Mouse (Mus musculus): Measurements from ENCODE around the gene Glrb. TPM values are rescaled to one million over a fixed set of nuclear protein-coding genes. Genes with fewer than 3 reads are reported as not detected.
A peak's percentile ranks its signal among the peaks of the same experiment; 100 is the strongest.

The Glrb gene
- polyA plus RNA-seq, 1 experiment from 2014 or later, result 33.4 TPM

DNA sequence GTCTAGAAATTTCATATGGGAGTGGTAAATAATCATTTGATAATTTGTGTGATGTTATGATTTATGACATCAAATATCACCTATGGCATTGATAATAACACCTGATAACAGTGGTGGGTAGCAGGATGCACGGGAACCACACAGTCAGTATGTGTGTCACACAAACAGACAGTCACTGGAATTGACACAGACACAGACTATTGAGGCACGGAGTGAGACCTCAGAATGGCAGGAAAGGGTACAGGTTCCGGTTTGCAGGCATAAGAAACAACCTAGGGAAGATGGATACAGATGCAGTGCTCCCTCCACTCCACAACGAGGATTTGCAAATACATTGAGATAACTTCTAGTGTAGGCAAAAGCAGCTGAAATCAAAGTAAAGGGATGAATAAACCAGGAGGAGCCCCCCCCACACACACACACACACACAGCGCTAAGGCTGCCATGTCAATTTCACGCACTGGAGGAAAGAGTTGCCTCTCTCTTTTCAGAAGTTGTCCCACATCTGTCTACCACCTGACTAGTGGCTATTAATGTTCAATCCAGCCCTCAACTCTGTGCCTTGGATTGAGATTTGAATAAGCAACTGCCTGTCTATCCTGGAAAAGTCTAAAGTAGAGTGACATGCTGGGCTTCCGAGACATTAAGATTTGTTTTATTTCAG lies 38.6 kb downstream of the Glrb start:
- H3K4me2 ChIP-seq (replicated peaks), result no peak overlapping the region
- no peak overlapping the region for H3K4me3 ChIP-seq
- ATAC-seq (replicated peaks), result no peak
- peaks cover 4% of the 10 kb centered on the region for H3K4me1 ChIP-seq
- H3K27me3 ChIP-seq, result no peaks in the 10 kb centered on the region
- H3K9me3 ChIP-seq, result no peaks in the 10 kb centered on the region
- WGBS, result 89% methylated on average over 7 of the region's 7 CpGs
- no peaks in the 10 kb centered on the region for H3K36me3 ChIP-seq
- no peak overlapping the region for H3K9ac ChIP-seq (replicated peaks)
- H3K27ac ChIP-seq (replicated peaks), result no peak overlapping the region

DNA sequence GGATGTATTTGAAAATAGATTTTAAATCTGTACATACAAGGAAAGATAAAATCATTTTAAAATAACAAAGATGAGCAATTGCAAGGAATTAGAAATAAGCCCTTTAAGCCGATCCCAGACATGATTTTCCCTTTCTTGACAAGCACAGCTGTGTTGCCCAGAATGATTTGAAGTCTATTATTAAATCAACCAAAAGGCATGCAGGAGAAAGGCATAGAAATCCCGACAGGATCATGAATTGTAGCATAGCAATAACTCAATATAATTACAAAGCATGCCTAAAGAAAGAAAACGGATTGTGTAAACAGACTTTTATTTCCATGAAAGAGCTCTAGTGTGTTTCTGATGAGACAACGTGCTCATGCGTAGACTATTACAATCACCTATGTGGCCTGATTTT lies 39.4 kb downstream of the Glrb start:
- no peak for ATAC-seq (replicated peaks)
- no peak overlapping the region for H3K9ac ChIP-seq (replicated peaks)
- WGBS, result 63% methylated on average over 5 of the region's 5 CpGs

DNA sequence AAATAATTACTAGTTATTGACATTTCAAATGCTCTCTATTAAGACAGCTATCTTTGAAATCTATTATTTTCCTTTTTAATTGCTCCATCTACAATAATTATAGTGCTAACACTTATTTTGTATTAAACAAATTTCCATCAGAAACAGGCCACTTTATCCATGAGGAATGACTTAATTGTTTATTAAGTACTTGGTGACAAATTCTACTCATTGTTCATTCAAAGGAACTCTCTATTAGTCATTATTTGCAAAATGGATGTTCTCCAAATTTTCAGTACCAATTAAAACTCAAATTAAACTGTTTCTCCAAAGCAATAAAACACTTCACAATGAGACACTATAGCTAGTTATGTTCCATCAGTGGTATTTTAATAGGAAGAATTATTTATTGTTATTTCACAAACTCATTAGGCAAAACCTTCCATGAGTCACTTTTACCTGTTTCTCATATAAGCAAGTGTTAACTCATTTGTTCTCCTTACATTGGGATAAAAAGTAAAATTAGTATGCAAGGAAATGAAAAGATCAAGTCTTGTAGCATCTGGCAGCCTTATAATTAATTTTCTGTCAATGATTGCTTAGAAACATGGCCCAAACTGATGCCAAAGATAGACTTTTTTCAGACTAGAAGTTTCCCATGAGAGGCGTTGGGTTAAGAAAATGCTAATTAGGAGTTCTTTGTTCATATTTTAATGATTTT lies 41.8 kb downstream of the Glrb start:
- Histone ChIP-seq H3K27ac (replicated peaks) (no peak overlapping the region), H3K36me3 (no peaks in the 10 kb centered on the region), H3K9me3 (no peaks in the 10 kb centered on the region), H3K27me3 (no peaks in the 10 kb centered on the region), H3K4me1 (no peaks in the 10 kb centered on the region), H3K4me3 (no peak overlapping the region), H3K9ac (replicated peaks) (no peak overlapping the region), H3K4me2 (replicated peaks) (no peak overlapping the region)
- WGBS, result 48% methylated on average over 1 of the region's 1 CpGs
- ATAC-seq (replicated peaks), result peak; percentile 55; the same call in 1 of the 2 replicates

More for the DNA sequence above, 39.4 kb downstream of the Glrb start:
- no peak overlapping the region for H3K27ac ChIP-seq (replicated peaks)
- H3K36me3 ChIP-seq, result no peaks in the 10 kb centered on the region
- no peaks in the 10 kb centered on the region for H3K9me3 ChIP-seq
- H3K4me1 ChIP-seq, result peaks cover 4% of the 10 kb centered on the region
- H3K27me3 ChIP-seq, result no peaks in the 10 kb centered on the region
- H3K4me2 ChIP-seq (replicated peaks), result no peak overlapping the region
- H3K4me3 ChIP-seq, result no peak overlapping the region

DNA sequence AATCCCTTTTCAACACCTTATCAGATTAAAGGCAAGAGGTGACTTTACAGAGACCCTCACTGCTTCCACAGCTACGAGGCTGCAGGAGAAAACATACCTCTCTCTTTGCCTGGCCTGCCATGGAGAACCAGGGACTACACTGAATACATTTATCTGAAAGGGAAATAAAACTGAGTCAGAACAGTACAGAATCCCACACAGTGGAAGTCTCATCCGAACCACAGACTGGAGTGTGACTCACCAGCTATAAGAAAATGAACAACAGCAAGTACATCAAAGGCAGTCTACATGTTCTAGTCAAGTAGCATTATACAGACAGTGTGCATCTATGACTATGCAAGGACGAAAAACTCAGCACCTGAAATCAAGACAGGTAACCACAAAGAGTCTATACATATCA lies 46.1 kb downstream of the Glrb start:
- no peaks in the 10 kb centered on the region for H3K9me3 ChIP-seq
- no peak overlapping the region for H3K9ac ChIP-seq (replicated peaks)
- H3K4me1 ChIP-seq, result no peaks in the 10 kb centered on the region
- no peak overlapping the region for H3K4me3 ChIP-seq
- H3K27ac ChIP-seq (replicated peaks), result no peak overlapping the region
- no peak for ATAC-seq (replicated peaks)
- WGBS, result 89% methylated on average over 3 of the region's 3 CpGs
- H3K4me2 ChIP-seq (replicated peaks), result no peak overlapping the region
- no peaks in the 10 kb centered on the region for H3K27me3 ChIP-seq
- H3K36me3 ChIP-seq, result no peaks in the 10 kb centered on the region

DNA sequence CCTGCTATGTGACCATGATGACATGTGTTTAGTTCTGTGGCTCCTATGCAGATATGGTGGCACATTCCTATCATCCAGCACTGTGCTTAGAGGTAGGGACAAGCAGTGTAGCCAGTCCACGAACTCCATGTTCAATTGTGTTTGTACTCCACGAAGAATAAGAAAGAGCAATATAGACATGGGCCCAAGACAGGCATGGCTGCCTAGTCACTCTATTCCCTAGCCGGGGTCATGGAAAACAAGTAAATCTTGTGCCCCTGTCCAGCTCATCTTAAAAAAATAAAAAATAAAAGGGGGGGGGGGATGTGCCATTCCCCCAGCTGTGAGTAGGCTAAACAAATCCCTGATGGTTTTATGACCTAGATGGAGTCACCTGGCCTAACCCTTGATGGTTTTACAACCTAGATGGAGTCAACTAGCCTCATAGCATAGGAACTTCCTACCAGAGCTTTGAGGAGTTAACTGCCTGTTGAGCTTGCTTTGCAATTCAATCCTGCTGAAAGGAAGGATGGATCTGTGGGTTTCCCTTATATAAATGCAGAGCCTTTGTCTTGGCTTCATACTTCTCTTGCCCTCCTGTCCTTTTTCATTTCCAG lies 60.5 kb downstream of the Glrb start:
- 97% methylated on average over 3 of the region's 3 CpGs for WGBS
- Histone ChIP-seq H3K4me2 (replicated peaks) (no peak overlapping the region), H3K27ac (replicated peaks) (no peak overlapping the region), H3K36me3 (no peaks in the 10 kb centered on the region), H3K4me1 (no peaks in the 10 kb centered on the region), H3K9ac (replicated peaks) (no peak overlapping the region), H3K9me3 (no peaks in the 10 kb centered on the region), H3K4me3 (no peak overlapping the region), H3K27me3 (no peaks in the 10 kb centered on the region)
- no peak for ATAC-seq (replicated peaks)

DNA sequence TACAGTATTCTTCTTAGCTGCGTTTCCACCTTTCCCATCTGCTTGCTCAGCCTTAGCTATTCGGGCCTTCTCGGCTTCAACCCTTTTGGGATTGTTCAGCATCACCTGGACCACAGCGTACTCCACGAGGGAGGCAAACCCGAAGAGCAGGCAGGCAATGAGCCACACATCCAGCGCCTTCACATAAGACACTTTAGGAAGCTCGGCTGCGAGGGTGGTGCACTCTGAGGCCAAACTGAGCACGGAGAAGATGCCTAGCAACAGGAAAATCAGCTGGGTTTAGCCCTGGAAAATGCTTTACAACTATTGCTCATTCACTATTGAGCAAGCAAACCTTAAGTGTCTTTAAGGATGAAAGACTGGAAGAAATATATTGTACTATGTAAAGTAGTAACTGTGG lies 62.5 kb downstream of the Glrb start:
- no peak for ATAC-seq (replicated peaks)
- Histone ChIP-seq H3K4me2 (replicated peaks) (no peak overlapping the region), H3K27me3 (no peaks in the 10 kb centered on the region), H3K36me3 (no peaks in the 10 kb centered on the region), H3K9ac (replicated peaks) (no peak overlapping the region), H3K9me3 (no peaks in the 10 kb centered on the region), H3K27ac (replicated peaks) (no peak overlapping the region), H3K4me1 (no peaks in the 10 kb centered on the region), H3K4me3 (no peak overlapping the region)
- WGBS, result 90% methylated on average over 10 of the region's 10 CpGs

DNA sequence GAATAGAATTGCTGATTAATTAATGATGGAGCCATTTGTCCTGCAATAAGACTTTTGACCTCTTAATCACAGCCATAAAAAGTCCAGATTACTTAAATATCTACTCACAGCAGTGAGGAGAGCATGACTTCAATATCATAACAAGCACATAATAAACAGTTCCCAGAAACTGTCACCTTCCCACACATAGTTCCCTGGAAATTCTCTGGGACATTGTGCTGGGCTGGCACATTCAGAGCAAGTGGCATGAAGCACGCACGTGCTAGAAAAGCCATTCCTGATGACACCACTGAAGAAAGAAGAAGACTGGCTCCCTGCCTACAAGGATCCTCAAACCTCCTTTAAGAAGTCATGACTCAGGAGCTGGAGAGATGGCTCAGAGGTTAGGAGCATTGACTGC lies 67.8 kb downstream of the Glrb start:
- no peak overlapping the region for H3K4me3 ChIP-seq
- H3K36me3 ChIP-seq, result no peaks in the 10 kb centered on the region
- ATAC-seq (replicated peaks), result no peak
- no peak overlapping the region for H3K4me2 ChIP-seq (replicated peaks)
- WGBS, result 83% methylated on average over 2 of the region's 2 CpGs
- no peaks in the 10 kb centered on the region for H3K27me3 ChIP-seq
- no peaks in the 10 kb centered on the region for H3K4me1 ChIP-seq
- no peak overlapping the region for H3K27ac ChIP-seq (replicated peaks)
- no peak overlapping the region for H3K9ac ChIP-seq (replicated peaks)
- H3K9me3 ChIP-seq, result no peaks in the 10 kb centered on the region

DNA sequence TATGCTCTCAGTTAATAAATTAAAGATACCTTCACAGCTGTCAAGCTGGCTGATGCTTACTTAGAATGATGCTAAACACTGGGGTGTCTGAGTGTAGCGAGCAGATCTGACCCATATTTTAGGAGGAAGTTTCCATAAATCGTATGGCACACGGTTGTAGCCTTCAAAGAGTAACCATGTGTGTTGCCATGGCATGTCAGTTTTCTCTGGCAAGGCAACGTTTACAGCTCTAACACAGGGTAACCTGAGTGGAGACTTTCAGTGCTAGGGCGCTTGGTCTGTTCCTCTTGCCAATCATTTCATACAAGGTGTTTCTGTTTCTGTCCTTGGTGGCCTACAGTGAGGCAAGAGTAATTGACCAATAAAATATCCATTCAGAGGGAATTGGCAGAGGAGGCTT lies 73.6 kb downstream of the Glrb start:
- Histone ChIP-seq H3K27me3 (no peaks in the 10 kb centered on the region), H3K9ac (replicated peaks) (no peak overlapping the region), H3K4me1 (no peaks in the 10 kb centered on the region), H3K27ac (replicated peaks) (no peak overlapping the region), H3K36me3 (no peaks in the 10 kb centered on the region), H3K4me3 (no peak overlapping the region), H3K4me2 (replicated peaks) (no peak overlapping the region), H3K9me3 (no peaks in the 10 kb centered on the region)
- ATAC-seq (replicated peaks), result no peak
- 78% methylated on average over 5 of the region's 5 CpGs for WGBS

DNA sequence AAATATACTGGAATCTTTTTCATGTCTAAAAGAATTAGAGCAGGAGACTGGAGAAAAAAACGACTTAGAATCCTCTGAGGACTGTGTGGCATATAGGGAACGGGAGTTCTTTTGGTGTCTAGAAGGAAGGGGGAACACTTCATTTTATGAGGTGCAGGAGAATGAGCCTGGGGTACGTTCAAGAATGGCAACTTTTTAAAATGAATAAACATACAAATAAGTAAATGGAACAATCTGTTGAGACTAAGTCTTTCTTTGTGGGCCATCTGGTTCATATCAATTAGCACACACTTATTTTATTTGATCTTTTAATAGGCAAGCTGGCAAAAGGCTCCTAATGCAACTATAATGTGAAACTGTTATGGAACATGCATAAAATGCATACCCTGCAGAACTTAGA lies 75.9 kb downstream of the Glrb start:
- ATAC-seq (replicated peaks), result no peak
- H3K4me3 ChIP-seq, result no peak overlapping the region
- H3K27ac ChIP-seq (replicated peaks), result no peak overlapping the region
- H3K9ac ChIP-seq (replicated peaks), result no peak overlapping the region
- 53% methylated on average over 3 of the region's 3 CpGs for WGBS
- no peaks in the 10 kb centered on the region for H3K9me3 ChIP-seq
- no peaks in the 10 kb centered on the region for H3K36me3 ChIP-seq
- no peak overlapping the region for H3K4me2 ChIP-seq (replicated peaks)
- H3K4me1 ChIP-seq, result no peaks in the 10 kb centered on the region
- H3K27me3 ChIP-seq, result no peaks in the 10 kb centered on the region

DNA sequence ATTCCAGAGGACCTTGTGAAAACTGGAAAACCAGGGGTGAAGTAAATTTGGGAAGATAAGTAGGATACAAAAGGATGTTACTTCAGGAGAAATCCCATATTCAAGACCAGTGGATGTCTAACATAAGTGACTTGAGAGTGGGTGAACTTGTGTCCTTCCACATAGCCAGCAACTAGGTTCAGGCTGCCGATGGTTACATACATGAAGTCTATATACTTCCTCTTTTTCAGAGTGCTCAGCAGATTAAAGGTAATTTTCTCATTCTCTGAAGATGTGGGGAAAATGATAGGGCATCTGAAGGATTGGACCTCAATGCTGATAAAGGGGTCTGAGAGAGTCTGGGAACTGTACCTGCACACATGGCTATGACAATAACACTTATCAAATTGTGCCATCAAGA lies 89.5 kb downstream of the Glrb start:
- Histone ChIP-seq H3K9me3 (no peaks in the 10 kb centered on the region), H3K27me3 (no peaks in the 10 kb centered on the region), H3K4me2 (replicated peaks) (no peak overlapping the region), H3K36me3 (no peaks in the 10 kb centered on the region), H3K4me3 (no peak overlapping the region), H3K4me1 (no peaks in the 10 kb centered on the region), H3K27ac (replicated peaks) (no peak overlapping the region), H3K9ac (replicated peaks) (no peak overlapping the region)
- WGBS, result 94% methylated on average over 1 of the region's 1 CpGs
- no peak for ATAC-seq (replicated peaks)

DNA sequence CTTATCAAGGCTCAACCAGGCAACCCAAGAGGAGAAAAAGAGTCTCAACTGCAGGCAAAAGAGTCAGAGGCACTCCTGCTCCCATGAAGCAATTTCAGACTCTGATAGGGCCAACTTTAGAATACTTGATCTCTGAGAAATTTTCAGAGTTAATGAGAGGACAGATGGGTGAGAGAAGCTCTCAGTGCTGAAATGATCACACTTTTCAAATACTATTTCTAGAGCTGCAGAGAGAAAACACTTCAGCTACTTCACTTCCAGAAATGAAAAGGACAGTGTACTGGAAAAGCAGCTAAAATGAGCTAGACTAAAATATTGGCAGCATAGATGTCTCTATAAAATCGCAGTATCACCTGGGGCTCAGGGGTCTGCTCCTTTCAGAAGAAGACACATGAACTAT lies 94.8 kb downstream of the Glrb start:
- Histone ChIP-seq H3K4me2 (replicated peaks) (no peak overlapping the region), H3K27ac (replicated peaks) (no peak overlapping the region), H3K9ac (replicated peaks) (no peak overlapping the region), H3K27me3 (no peaks in the 10 kb centered on the region), H3K4me3 (no peak overlapping the region), H3K36me3 (no peaks in the 10 kb centered on the region), H3K4me1 (no peaks in the 10 kb centered on the region), H3K9me3 (no peaks in the 10 kb centered on the region)
- no peak for ATAC-seq (replicated peaks)
- 96% methylated on average over 1 of the region's 1 CpGs for WGBS

DNA sequence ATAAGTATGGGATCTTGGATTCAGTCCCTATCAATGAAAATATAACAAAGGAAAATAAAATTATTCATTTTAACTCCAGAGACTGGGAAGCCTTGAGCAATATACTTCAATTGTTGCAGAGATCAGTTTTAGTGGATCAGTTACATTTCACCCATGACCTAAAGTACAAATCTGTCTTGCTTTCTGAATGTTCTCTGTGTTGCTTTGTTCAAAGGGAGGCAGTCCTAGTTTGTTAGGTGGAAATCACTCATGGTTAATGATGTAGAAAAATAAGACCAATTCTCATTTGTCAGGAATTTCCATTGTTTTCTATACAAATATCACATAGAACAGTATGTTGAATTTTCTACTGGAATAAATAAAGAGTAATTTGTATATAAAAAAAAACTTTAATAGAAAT lies 99.7 kb downstream of the Glrb start:
- H3K27me3 ChIP-seq, result no peaks in the 10 kb centered on the region
- no peak overlapping the region for H3K9ac ChIP-seq (replicated peaks)
- H3K36me3 ChIP-seq, result no peaks in the 10 kb centered on the region
- H3K27ac ChIP-seq (replicated peaks), result no peak overlapping the region
- H3K4me2 ChIP-seq (replicated peaks), result no peak overlapping the region
- H3K9me3 ChIP-seq, result no peaks in the 10 kb centered on the region
- no peak overlapping the region for H3K4me3 ChIP-seq
- ATAC-seq (replicated peaks), result no peak
- H3K4me1 ChIP-seq, result no peaks in the 10 kb centered on the region

DNA sequence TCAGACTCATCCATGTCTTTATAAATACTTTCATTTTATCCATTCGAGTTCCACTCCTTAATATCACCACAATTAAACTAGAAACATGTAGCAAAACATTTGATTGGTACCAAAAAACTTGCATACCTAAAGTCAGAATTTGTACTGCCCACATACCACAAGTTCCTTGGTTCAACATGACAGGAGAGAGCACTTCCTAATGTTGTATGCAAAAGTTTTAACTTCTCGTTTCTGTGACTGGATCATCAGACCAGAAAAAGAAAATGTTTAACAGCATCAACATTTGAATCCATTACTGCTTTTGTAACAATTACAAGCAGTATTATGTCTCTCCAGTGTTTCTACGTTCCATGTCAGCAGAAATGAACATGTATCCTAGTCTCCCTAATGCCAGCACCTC lies 101.2 kb downstream of the Glrb start:
- no peaks in the 10 kb centered on the region for H3K4me1 ChIP-seq
- H3K4me3 ChIP-seq, result no peak overlapping the region
- H3K27ac ChIP-seq (replicated peaks), result no peak overlapping the region
- no peak for ATAC-seq (replicated peaks)
- H3K9me3 ChIP-seq, result no peaks in the 10 kb centered on the region
- no peaks in the 10 kb centered on the region for H3K27me3 ChIP-seq
- no peak overlapping the region for H3K9ac ChIP-seq (replicated peaks)
- no peaks in the 10 kb centered on the region for H3K36me3 ChIP-seq
- H3K4me2 ChIP-seq (replicated peaks), result no peak overlapping the region
- WGBS, result 82% methylated on average over 3 of the region's 3 CpGs
